Mouse (Mus musculus): ENCODE measurements at regions not wholly inside any gene's neighbourhood (a gene's known extent, or its start where the extent isn't known, plus 50 kb on each side); places are given as distances from the start of the nearest gene placed in this dataset.

- in situ Hi-C loops (cut with MseI, MboI): no loop called here
These were observed 271.5 kb upstream of the BC052040 start for GRCm38 (mm10) chr2:115309856-115310631.

DNA sequence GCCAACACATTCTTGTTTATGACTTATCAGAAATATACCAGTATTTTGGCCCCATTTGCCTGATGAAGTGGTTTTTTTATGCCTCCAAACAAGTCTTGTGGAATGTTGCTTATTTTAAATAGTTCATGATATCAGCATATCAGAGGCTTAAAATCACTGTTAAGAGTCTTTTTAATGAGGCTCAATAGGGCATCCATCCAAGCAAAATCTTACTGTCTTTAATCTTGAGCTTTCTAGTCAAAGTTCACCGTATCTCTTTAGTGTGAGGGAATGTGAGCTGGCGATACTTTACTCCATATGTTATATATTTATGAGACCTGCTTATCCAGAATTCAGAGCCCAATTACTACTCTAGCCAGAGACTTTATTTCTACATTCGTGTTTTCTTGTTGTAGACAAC lies 263.0 kb upstream of the BC052040 start:
- in situ Hi-C loops (cut with MseI, MboI): no loop called here

GRCm38 (mm10) chr2:115322582-115322981 lies 258.9 kb upstream of the BC052040 start:
- in situ Hi-C loops (cut with MseI, MboI): no loop called here

GRCm38 (mm10) chr2:115326526-115326925 lies 255.0 kb upstream of the BC052040 start:
- in situ Hi-C loops (cut with MseI, MboI): no loop called here

- in situ Hi-C loops (cut with MseI, MboI): no loop called here
These were observed 243.3 kb upstream of the BC052040 start for GRCm38 (mm10) chr2:115338178-115338577.

DNA sequence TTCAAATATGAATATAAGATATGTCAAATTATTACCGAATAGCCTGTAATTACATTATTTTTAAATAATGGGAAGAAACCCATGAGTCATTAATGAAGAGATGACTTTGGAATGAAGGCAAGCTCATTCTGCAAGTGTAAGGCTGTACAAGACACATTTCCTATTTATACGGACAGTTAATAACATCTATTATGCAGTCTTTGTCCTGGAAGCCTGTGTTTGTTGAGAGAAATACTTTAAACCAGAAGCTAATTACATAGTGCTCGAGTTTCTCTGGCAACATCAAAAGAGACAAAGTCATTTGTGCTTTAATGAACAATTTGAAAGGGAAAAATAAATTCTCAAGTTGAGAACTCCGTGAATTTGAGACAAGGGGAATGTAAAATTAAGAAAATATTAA lies 242.5 kb upstream of the BC052040 start:
- in situ Hi-C loops (cut with MseI, MboI): no loop called here

DNA sequence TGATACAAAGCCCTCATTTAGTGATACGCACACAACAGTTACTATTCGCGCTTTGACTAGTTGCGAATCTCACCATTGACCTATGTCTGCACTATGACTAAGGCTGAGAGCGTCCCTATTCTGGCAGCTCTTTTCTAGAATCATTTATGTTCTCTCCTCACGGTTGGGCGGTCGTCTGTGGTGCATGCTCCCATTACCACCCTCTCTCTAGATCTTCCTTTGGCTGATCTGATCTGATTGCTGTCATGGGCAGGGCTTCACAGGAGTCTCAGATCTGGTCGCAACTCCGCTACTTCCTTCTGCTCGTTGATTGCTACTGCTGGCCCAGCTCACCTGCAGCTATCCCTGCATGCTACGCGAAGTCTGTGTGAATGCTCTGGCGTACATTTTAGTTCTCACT lies 239.2 kb upstream of the BC052040 start:
- in situ Hi-C loops (cut with MseI, MboI): no loop called here

DNA sequence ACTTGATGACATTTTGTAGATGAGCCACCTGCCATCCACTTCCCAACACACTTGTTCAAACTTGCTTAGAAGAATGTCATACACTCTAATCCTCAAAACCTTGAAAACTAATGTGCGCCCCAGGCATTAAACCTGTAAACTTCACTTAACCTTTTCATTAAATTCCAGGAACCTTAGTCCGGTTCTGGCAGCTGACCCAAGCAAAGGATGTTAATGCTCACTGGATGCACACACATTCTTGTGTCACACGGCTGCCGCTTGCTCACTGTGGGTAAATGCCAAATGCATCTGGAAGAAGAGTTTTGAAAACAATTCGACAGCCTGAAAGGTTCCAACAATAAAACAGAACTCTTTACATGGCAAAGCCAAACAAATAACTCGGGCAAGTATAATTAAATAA lies 235.0 kb upstream of the BC052040 start:
- in situ Hi-C loops (cut with MseI, MboI): no loop called here

GRCm38 (mm10) chr2:115348263-115348662 lies 233.3 kb upstream of the BC052040 start:
- in situ Hi-C loops (cut with MseI, MboI): no loop called here

GRCm38 (mm10) chr2:115371072-115371471 lies 210.4 kb upstream of the BC052040 start:
- in situ Hi-C loops (cut with MseI, MboI): no loop called here

- in situ Hi-C loops (cut with MseI, MboI): no loop called here
These were observed 206.2 kb upstream of the BC052040 start for GRCm38 (mm10) chr2:115375336-115375735.

DNA sequence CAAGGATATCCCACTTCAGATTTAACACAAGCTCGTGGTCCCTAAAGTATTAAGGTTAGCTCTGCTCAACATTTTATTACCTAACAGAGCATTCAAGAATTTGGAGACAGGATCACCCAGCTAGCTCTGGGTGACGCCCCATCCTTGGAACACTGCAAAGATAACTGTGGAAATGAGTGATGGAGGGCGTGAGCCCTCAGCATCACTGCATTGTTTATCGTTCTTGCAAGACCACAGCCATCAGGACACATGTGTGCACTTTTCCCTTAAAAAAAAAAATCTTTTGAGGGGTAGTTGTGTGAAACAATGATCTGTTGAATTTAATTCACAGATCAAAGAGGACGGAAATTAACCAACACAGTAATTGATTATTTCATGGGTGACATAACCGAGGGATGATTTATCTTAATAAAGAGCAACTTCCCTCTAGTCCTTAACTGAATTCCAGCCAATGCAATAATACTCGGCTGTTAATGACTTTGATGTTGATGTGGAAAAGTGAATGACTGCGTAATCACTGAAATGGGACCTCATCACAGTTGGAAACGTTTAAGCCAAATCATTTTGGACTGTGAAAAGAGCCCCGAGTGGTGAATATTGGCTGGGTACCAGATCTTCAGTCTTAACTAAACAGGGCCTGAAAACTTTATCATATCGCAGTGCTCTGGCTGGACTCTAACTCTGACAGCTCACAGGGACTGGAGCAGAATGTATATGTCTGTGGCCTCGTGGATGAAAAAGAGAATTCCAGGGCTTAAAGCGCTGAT lies 196.9 kb upstream of the BC052040 start:
- in situ Hi-C loops (cut with MseI, MboI): no loop called here

- in situ Hi-C loops (cut with MseI, MboI): no loop called here
These were observed 196.0 kb upstream of the BC052040 start for GRCm38 (mm10) chr2:115385207-115386168.

- in situ Hi-C loops (cut with MseI, MboI): no loop called here
These were observed 189.9 kb upstream of the BC052040 start for GRCm38 (mm10) chr2:115391575-115391974.

GRCm38 (mm10) chr2:115392082-115392762 lies 189.3 kb upstream of the BC052040 start:
- in situ Hi-C loops (cut with MseI, MboI): no loop called here

DNA sequence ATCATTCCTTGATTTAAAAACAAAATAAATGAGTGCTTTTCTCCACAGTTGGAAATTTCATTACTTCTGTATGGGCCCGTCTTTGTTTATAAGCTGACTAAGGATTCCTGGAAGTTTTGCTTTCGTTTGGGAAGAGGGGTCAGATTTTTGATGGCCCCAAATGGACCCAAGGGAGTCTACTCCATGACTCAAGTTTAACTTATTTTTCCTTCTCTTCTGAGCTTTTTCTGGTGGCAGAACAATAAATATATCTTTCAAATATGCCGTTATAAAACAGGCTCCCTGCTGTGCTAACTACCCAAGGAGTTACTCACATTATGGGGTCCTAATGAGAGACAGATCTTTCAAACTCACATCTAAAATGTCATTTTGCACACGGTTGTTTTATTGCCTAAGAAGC lies 187.4 kb upstream of the BC052040 start:
- in situ Hi-C loops (cut with MseI, MboI): no loop called here

GRCm38 (mm10) chr2:115398550-115398949 lies 183.0 kb upstream of the BC052040 start:
- in situ Hi-C loops (cut with MseI, MboI): no loop called here

GRCm38 (mm10) chr2:115399107-115399740 lies 182.3 kb upstream of the BC052040 start:
- in situ Hi-C loops (cut with MseI, MboI): no loop called here

DNA sequence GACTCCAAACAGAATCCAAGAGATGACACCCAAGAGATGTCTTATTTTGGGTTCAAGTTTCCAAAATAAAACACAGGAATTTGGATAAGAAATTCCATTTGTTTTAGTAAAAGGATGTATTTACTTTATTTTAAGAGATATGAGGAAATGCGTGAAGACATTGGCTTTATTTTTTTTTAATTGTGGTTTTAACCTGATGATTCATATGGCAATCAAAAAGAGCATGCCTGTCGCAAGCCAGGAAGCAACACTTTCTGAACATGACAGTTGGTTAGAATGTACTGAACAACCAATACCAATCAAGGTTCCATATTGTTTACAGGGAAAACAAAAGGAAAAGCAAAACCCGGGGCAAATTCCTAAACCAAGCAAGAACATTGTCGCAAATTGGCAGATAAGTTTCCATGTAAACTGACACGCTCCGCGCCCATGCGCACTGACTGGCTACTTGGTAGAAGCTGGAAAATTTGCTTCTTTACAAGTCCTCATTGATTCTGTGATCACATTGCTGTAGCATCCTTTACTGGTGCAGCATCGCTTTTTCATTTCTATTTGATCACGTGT lies 181.4 kb upstream of the BC052040 start:
- in situ Hi-C loops (cut with MseI, MboI): no loop called here

GRCm38 (mm10) chr2:115402246-115402645 lies 179.3 kb upstream of the BC052040 start:
- in situ Hi-C loops (cut with MseI, MboI): no loop called here

Measured in mouse trophoblast stem cell (cell line).